Mouse (Mus musculus) MEL (cell line): ENCODE results near the gene Slc22a23. TPM values are rescaled to one million over a fixed set of nuclear protein-coding genes. Genes with fewer than 3 reads are reported as not detected.

Source experiments
- DNase-seq: peaks from one replicate; pipeline ENCODE4 v3.0.0; 2011; ENCODE audit warnings: low read depth, low spot score
- H3K27ac ChIP-seq: 2 replicates; pipeline ENCODE4 v1.5.1; 2012; ENCODE audit warnings: low read depth, mild to moderate bottlenecking, control low read depth, low read length, moderate library complexity; ENCODE audit not compliant: control insufficient read depth
- H3K27me3 ChIP-seq, 2 experiments: fragments of 150-350 bp in 1 of 2; sonication (generic) in 1 of 2; 2 replicates each; pipeline ENCODE4 v1.6.1; 2012; ENCODE audit warnings: low read length in 2 of 2, mild to moderate bottlenecking in 2 of 2, improper control_type of control experiment in 1 of 2, moderate library complexity in 1 of 2; ENCODE audit not compliant: insufficient read depth in 2 of 2, control insufficient read depth in 1 of 2
- H3K36me3 ChIP-seq, 2 experiments: 2 replicates each; pipeline ENCODE4 v1.6.1; 2012 to 2014; ENCODE audit warnings: low read length in 2 of 2, improper control_type of control experiment in 1 of 2, inconsistent platforms in 1 of 2, mild to moderate bottlenecking in 1 of 2; ENCODE audit not compliant: insufficient read depth in 2 of 2, control insufficient read depth in 1 of 2
- H3K4me1 ChIP-seq, 2 experiments: fragments of 150-350 bp in 1 of 2; sonication (generic) in 1 of 2; 2 replicates each; pipeline ENCODE4 v1.6.1; 2012; ENCODE audit warnings: low read length in 2 of 2, improper control_type of control experiment in 1 of 2, mild to moderate bottlenecking in 1 of 2; ENCODE audit not compliant: insufficient read depth in 2 of 2, control insufficient read depth in 1 of 2
- H3K4me3 ChIP-seq, 2 experiments: fragments of 150-350 bp in 1 of 2; sonication (generic) in 1 of 2; 2 replicates each; pipeline ENCODE4 v1.5.1; 2012; ENCODE audit warnings: low read depth in 2 of 2, low read length in 2 of 2, mild to moderate bottlenecking in 2 of 2, moderate library complexity in 2 of 2, control low read depth in 1 of 2, improper control_type of control experiment in 1 of 2; ENCODE audit not compliant: control insufficient read depth in 1 of 2, insufficient read depth in 1 of 2
- H3K79me2 ChIP-seq: 2 replicates; pipeline ENCODE4 v1.6.1; 2012; ENCODE audit warnings: mild to moderate bottlenecking, low read length, moderate library complexity; ENCODE audit not compliant: control insufficient read depth, poor library complexity, insufficient read depth
- H3K9ac ChIP-seq: 2 replicates; pipeline ENCODE4 v1.6.1; 2012; ENCODE audit warnings: low read depth, mild to moderate bottlenecking, control low read depth, low read length, moderate library complexity; ENCODE audit not compliant: control insufficient read depth, poor library complexity, severe bottlenecking
- H3K9me3 ChIP-seq: fragments of 150-350 bp; sonication (generic); replicated peaks from 2 replicates; pipeline ENCODE4 v1.6.1; 2012; ENCODE audit warnings: mild to moderate bottlenecking, low read length, improper control_type of control experiment, moderate library complexity; ENCODE audit not compliant: insufficient read depth
- CHD1 ChIP-seq: IDR thresholded peaks from 2 replicates; pipeline ENCODE4 v1.6.1; 2012; ENCODE audit warnings: low read depth, mild to moderate bottlenecking, inconsistent platforms, low read length, improper control_type of control experiment
- CHD2 ChIP-seq: IDR thresholded peaks from 2 replicates; pipeline ENCODE4 v1.6.1; 2011; ENCODE audit warnings: low read length, improper control_type of control experiment
- ELF1 ChIP-seq: IDR thresholded peaks from 2 replicates; pipeline ENCODE4 v1.6.1; 2014; ENCODE audit warnings: low read depth, mild to moderate bottlenecking, inconsistent platforms, low read length, improper control_type of control experiment, moderate library complexity
- ETS1 ChIP-seq: IDR thresholded peaks from 2 replicates; pipeline ENCODE4 v1.6.1; 2012; ENCODE audit warnings: low read depth, mild to moderate bottlenecking, inconsistent platforms, low read length, improper control_type of control experiment, moderate library complexity
- GABPA ChIP-seq: IDR thresholded peaks from 2 replicates; pipeline ENCODE4 v1.6.1; 2012; ENCODE audit warnings: low read depth, mild to moderate bottlenecking, inconsistent platforms, low read length, improper control_type of control experiment, moderate library complexity
- GATA1 ChIP-seq: IDR thresholded peaks from 2 replicates; pipeline ENCODE4 v1.6.1; 2011; ENCODE audit warnings: low read depth, low read length, improper control_type of control experiment
- HCFC1 ChIP-seq: IDR thresholded peaks from 2 replicates; pipeline ENCODE4 v1.6.1; 2012; ENCODE audit warnings: low read depth, mild to moderate bottlenecking, inconsistent platforms, low read length, improper control_type of control experiment, moderate library complexity
- MAFK ChIP-seq: IDR thresholded peaks from 2 replicates; pipeline ENCODE4 v1.6.1; 2011; ENCODE audit warnings: low read depth, mild to moderate bottlenecking, low read length, improper control_type of control experiment, borderline replicate concordance
- MAX ChIP-seq: IDR thresholded peaks from 2 replicates; pipeline ENCODE4 v1.6.1; 2011; ENCODE audit warnings: low read length, improper control_type of control experiment
- MAZ ChIP-seq: IDR thresholded peaks from 2 replicates; pipeline ENCODE4 v1.6.1; 2012; ENCODE audit warnings: low read depth, mild to moderate bottlenecking, inconsistent platforms, low read length, improper control_type of control experiment
- MXI1 ChIP-seq: IDR thresholded peaks from 2 replicates; pipeline ENCODE4 v1.6.1; 2011; ENCODE audit warnings: mild to moderate bottlenecking, low read depth, low read length, improper control_type of control experiment
- NELFE ChIP-seq: IDR thresholded peaks from 2 replicates; pipeline ENCODE4 v1.6.1; 2011; ENCODE audit warnings: low read depth, low read length, improper control_type of control experiment
- POLR2A ChIP-seq, 2 experiments: IDR thresholded peaks; 2 replicates each; pipeline ENCODE4 v1.6.1; 2011 to 2012; ENCODE audit warnings: low read length in 2 of 2, mild to moderate bottlenecking in 2 of 2, control low read depth in 1 of 2, improper control_type of control experiment in 1 of 2, low read depth in 1 of 2, moderate library complexity in 1 of 2; ENCODE audit not compliant: control insufficient read depth in 1 of 2, insufficient read depth in 1 of 2, poor library complexity in 1 of 2
- POLR2AphosphoS2 ChIP-seq: IDR thresholded peaks from 2 replicates; pipeline ENCODE4 v1.6.1; 2011; ENCODE audit warnings: low read length, improper control_type of control experiment
- POLR2AphosphoS5 ChIP-seq: IDR thresholded peaks from 2 replicates; pipeline ENCODE4 v1.6.1; 2012; ENCODE audit warnings: low read depth, borderline replicate concordance, mild to moderate bottlenecking, inconsistent platforms, low read length, moderate library complexity, mixed read lengths
- SIN3A ChIP-seq: IDR thresholded peaks from 2 replicates; pipeline ENCODE4 v1.6.1; 2012; ENCODE audit warnings: low read length, improper control_type of control experiment, inconsistent platforms
- SMC3 ChIP-seq: IDR thresholded peaks from 2 replicates; pipeline ENCODE4 v1.6.1; 2011; ENCODE audit warnings: low read depth, low read length, improper control_type of control experiment
- TAL1 ChIP-seq: IDR thresholded peaks from 2 replicates; pipeline ENCODE4 v1.6.1; 2012; ENCODE audit warnings: mild to moderate bottlenecking, inconsistent platforms, low read length, moderate library complexity, mixed read lengths
- TBP ChIP-seq: IDR thresholded peaks from 2 replicates; pipeline ENCODE4 v1.8.0; 2011; ENCODE audit warnings: low read depth, low read length, improper control_type of control experiment
- USF2 ChIP-seq, 2 experiments: IDR thresholded peaks; 2 replicates each; pipeline ENCODE4 v1.6.1; 2011 to 2012; ENCODE audit warnings: improper control_type of control experiment in 2 of 2, low read length in 2 of 2, borderline replicate concordance in 1 of 2, inconsistent platforms in 1 of 2, low read depth in 1 of 2, mild to moderate bottlenecking in 1 of 2; ENCODE audit not compliant: insufficient read depth in 1 of 2
- ZC3H11A ChIP-seq: IDR thresholded peaks from 2 replicates; pipeline ENCODE4 v1.6.1; 2012; ENCODE audit warnings: low read depth, mild to moderate bottlenecking, inconsistent platforms, low read length, improper control_type of control experiment
- ZKSCAN1 ChIP-seq: IDR thresholded peaks from 2 replicates; pipeline ENCODE4 v1.6.1; 2012; ENCODE audit warnings: low read depth, mild to moderate bottlenecking, inconsistent platforms, low read length, improper control_type of control experiment, moderate library complexity
- ZMIZ1 ChIP-seq: IDR thresholded peaks from 2 replicates; pipeline ENCODE4 v1.6.1; 2012; ENCODE audit warnings: low read depth, mild to moderate bottlenecking, inconsistent platforms, low read length, improper control_type of control experiment, moderate library complexity
- ZNF384 ChIP-seq: IDR thresholded peaks from 2 replicates; pipeline ENCODE4 v1.6.1; 2012; ENCODE audit warnings: low read depth, mild to moderate bottlenecking, inconsistent platforms, low read length, improper control_type of control experiment
- polyA plus RNA-seq, 2 experiments: library from polyadenylated mRNA; stranded (reverse) in 1 of 2; unstranded in 1 of 2; fragments of >175 nt in 1 of 2; fragments of >200 nt in 1 of 2; gene quantifications; 2 replicates each; pipeline versions ENCODE4 v1.2.1 to v1.2.4; 2012; ENCODE audit warnings: low replicate concordance in 2 of 2, low read depth in 1 of 2; ENCODE audit not compliant: insufficient read length in 2 of 2, insufficient read depth in 1 of 2, missing spikeins in 1 of 2
- total RNA-seq: library from RNA; depleted of rRNA; stranded (reverse); fragments of 300-350 nt; gene quantifications from 2 replicates; pipeline ENCODE4 v1.2.3, GENCODE M21; 2012

Gene Slc22a23
- total and polyA plus RNA-seq, 3 experiments = 22.2 to 24.3 TPM; not detected in 1

DNA sequence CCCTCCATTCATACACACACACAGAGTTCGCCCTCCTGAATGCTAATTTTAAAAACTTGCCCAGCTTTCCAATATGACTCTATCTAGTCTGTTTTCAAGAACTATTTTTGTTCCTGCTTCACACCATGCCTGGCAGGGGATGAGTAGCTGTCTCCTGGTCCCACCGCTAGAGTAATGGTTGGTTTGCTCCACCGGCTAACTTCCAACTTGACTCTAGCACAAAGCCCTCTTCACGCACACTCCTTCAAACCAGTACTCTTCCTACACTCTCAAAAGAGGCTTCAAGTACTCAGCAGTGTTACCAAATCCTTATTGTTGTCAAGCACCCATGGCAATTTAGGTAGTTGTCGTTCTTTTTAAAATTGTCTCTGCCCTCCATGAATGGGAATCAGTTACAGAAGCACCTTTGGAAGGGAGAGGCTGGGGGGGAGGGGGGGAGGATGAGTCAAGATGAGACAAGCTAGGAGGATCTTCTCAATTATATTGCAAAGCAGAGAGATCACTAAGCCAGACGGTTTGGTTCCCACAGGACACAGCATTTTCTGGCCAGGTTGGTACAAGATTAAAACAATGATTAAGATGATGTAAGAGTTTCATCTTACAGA lies 2.6 kb downstream of the Slc22a23 start:
- H3K79me2 ChIP-seq = peaks cover 67% of the 10 kb centered on the region
- peak overlapping the region; percentile 91 for H3K9ac ChIP-seq
- peaks cover 15 to 27% of the 10 kb centered on the region in 2 experiments for H3K4me1 ChIP-seq
- no peaks in the 10 kb centered on the region for H3K9me3 ChIP-seq
- peaks cover 20 to 21% of the 10 kb centered on the region in 2 experiments for H3K36me3 ChIP-seq
- TF ChIP-seq GABPA (no peak), POLR2AphosphoS2 (no peak), ZC3H11A (no peak), ZKSCAN1 (no peak), POLR2AphosphoS5 (no peak), HCFC1 (no peak), USF2 (IDR thresholded peaks at IDR 0.05; ENCODE audit: borderline replicate concordance in 1 of 2, insufficient read depth in 1 of 2, low read depth in 1 of 2, low read length in 2 of 2) (no peak), ETS1 (peak; percentile 72), MAFK (no peak), TAL1 (no peak), CHD2 (no peak), ZNF384 (no peak), SMC3 (no peak), ELF1 (no peak), GATA1 (no peak), MAZ (no peak), CHD1 (no peak), ZMIZ1 (no peak), MAX (no peak), MXI1 (peak; percentile 26; the same call in 1 of the 2 replicates), TBP (0 out of 2 replicates have a peak, but pooled peaks have one; percentile 12), NELFE (no peak), POLR2A (IDR thresholded peaks at IDR 0.05; ENCODE audit: control insufficient read depth in 1 of 2, insufficient read depth in 1 of 2, low read depth in 1 of 2, low read length in 2 of 2, poor library complexity in 1 of 2) (no peak), SIN3A (no peak; the same call in 1 of the 2 replicates)
- DNase-seq = peak; percentile 64
- H3K27me3 ChIP-seq = no peaks in the 10 kb centered on the region
- peak overlapping the region; percentile 82 to 97 for H3K4me3 ChIP-seq
- H3K27ac ChIP-seq = peak overlapping the region; percentile 26
